Mouse (Mus musculus) mouse embryonic stem cell (cell line): ENCODE data around the gene Gm21776.
"Not testable (repeated sequence)": the region's sequence is repeated elsewhere in the genome, so short reads cannot be mapped to it uniquely, and the experiment has no call there.

ENCODE experiments used
- in situ Hi-C, 2 experiments: fragments of 300-500 bp; cut with MboI; formaldehyde crosslinking; loops; 1 replicate in 1 of 2; 3 replicates in 1 of 2; pipeline ENCODE4 v1.14.3; 2019 to 2020; ENCODE audit warnings: low sequenced_read_pairs in 2 of 2, low pct_unique_long_range_greater_than_20kb in 1 of 2, mixed read lengths in 1 of 2; ENCODE audit not compliant: unreplicated experiment in 1 of 2

Gm21776 gene

GRCm38 (mm10) chrY:76378362-76378761 is at the start of gene Gm21776:
TSS of gene Gm21776 (plus strand) at chrY:76378662.
- in situ Hi-C loops, result not testable (repeated sequence)
